Mouse (Mus musculus): ENCODE results near the gene Mup2. TPM values are rescaled to one million over a fixed set of nuclear protein-coding genes. Genes with fewer than 3 reads are reported as not detected.
"Not testable (repeated sequence)": the region's sequence is repeated elsewhere in the genome, so short reads cannot be mapped to it uniquely, and the experiment has no call there.

Mup2 gene
- not detected for total RNA-seq (2021)
- long read RNA-seq, experiment 1 = 0 reads
- long read RNA-seq, experiment 2 = 0 reads

DNA sequence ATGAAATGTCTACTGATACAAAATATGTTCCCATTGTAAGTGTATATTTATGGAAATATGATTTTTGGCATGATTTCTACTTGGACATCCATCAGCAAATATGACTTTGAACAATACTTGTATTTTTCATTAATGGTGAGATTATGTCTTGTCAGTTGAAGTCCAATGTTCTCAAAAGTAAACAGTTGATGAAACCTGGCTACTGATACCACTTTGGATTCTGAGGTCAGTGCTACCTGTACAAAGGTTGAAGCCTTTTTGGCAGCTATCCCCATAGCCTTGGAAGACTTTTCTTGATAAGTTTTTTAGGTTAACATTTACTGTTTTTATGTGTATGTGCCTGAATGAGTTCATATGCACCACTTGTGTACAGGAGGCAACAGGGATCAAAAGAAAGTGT is at the start of gene Mup2:
Gene Mup2 (minus strand): TSS at position 101 of the 400 bp plus-strand sequence.
- intact Hi-C loops (cut with DNase I); DNase-seq: not testable (repeated sequence)

Other genes with a start within 250 kb of the Mup2 start
- gene Slc46a2, start 239.2 kb downstream of the Mup2 start, total RNA-seq (2021) = under 1 TPM; 0.12 to 0.93 TPM
- gene Mup4, start 193.6 kb downstream of the Mup2 start, total RNA-seq (2021) = not detected
- gene Mup6, start 190.0 kb downstream of the Mup2 start, total RNA-seq (2021) = not detected
- not detected for gene Mup7, start 83.8 kb downstream of the Mup2 start, total RNA-seq (2021)
- gene Mup8, start 68.3 kb upstream of the Mup2 start, total RNA-seq (2021) = not detected

All from heart, postnatal 14 days (tissue).